In the genomic region with DNA sequence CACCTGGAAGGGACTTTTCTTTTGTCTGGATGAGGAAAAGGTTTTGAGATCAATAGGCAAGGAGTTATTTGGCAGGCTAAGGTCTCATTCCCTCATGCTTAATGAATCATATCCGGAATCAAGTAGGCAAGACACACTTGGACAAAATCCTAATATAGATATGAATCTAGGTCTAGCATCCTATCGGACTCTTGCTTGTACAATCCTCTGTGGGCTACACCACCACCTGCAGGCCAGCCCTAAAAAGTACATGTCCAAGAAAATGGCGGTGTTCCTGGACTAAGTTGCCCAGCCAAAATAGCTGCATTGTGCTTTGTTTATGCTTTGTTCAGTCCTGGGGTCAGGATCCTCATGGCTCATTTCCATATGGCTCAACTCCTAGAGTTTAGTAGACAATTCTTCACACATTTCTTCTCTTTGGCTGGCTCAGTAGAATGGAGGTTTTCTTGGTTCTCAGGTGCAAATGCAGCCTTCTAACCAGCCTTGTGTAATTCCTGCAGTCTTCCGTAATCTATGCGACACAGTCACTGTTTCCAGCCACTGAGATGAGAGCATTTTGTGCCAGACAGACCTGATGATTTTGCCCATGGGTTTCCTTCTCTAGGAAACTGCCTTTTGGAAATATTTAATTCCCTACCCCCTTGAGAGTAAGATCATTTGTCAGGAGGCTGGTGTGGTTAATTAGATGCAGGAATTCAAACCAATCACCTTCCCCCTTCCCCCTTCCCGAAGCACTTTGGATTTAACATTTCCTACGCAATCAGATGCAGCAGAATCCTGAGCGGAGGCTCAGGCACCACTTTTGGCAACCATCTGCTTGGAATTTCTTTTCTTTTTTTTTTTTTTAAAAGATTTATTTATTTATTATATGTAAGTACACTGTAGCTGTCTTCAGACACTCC, we compare ENCODE assay signal across 8 mouse cellular contexts.
DNase-seq lines count a peak whose midpoint lies in the region; ATAC-seq and TF ChIP-seq lines count a peak whose summit lies in the region.

No protein-coding gene starts in this region.

- no peak for TF ChIP-seq POLR2A in cerebellum, adult 2 months (IDR thresholded peaks at IDR 0.05; ENCODE audit: borderline replicate concordance, insufficient read depth, low read length)

- H3K4me1 ChIP-seq in forebrain, embryonic 10.5 days: peaks cover 10% of the 10 kb centered on the region
- peaks cover 5% of the 10 kb centered on the region; the same call in 1 of the 2 replicates for H3K4me1 ChIP-seq in forebrain, embryonic 12.5 days
- no peaks in the 10 kb centered on the region; the same call in 1 of the 2 replicates for H3K4me1 ChIP-seq in cerebellum, adult 2 months (ENCODE audit: control insufficient read depth, insufficient read depth, low read length)

- intact Hi-C loops in gastrocnemius, adult 2 months (cut with DNase I): loop anchor here (1.0 to 5.0 kb wide), 2 partner anchors 80 to 361 kb away; partner anchors contain the start of gene Tcf12

- 0 out of 2 replicates have a peak overlapping the region, but pooled peaks have one; percentile 20 for H3K27ac ChIP-seq in forebrain, embryonic 10.5 days
- no peak overlapping the region for H3K27ac ChIP-seq in forebrain, embryonic 12.5 days
- no peak overlapping the region for H3K27ac ChIP-seq in cerebellum, adult 2 months (ENCODE audit: insufficient read depth, low read length)
- H3K27ac ChIP-seq in gastrocnemius, adult 2 months: no peak overlapping the region

- no peaks in the 10 kb centered on the region for H3K36me3 ChIP-seq in forebrain, embryonic 10.5 days (replicated peaks)
- no peaks in the 10 kb centered on the region for H3K36me3 ChIP-seq in forebrain, embryonic 12.5 days (replicated peaks)

- H3K4me2 ChIP-seq in forebrain, embryonic 12.5 days: no peak overlapping the region

- ATAC-seq in forebrain, embryonic 12.5 days (ENCODE audit: low FRiP score): no peak

- no peak overlapping the region for H3K9ac ChIP-seq in forebrain, embryonic 12.5 days

- H3K4me3 ChIP-seq in forebrain, embryonic 10.5 days: no peak overlapping the region
- no peak overlapping the region for H3K4me3 ChIP-seq in forebrain, embryonic 12.5 days (replicated peaks)
- no peak overlapping the region for H3K4me3 ChIP-seq in cerebellum, adult 2 months (replicated peaks; ENCODE audit: insufficient read depth, low read depth, low read length)
- no peak overlapping the region for H3K4me3 ChIP-seq in gastrocnemius, adult 2 months

- H3K9me3 ChIP-seq in forebrain, embryonic 10.5 days: no peaks in the 10 kb centered on the region; the same call in 1 of the 2 replicates
- no peaks in the 10 kb centered on the region for H3K9me3 ChIP-seq in forebrain, embryonic 12.5 days

- 53% methylated on average over 8 of the region's 8 CpGs for WGBS in forebrain, embryonic 10.5 days
- WGBS in forebrain, embryonic 12.5 days: 43% methylated on average over 8 of the region's 8 CpGs
- 43% methylated on average over 8 of the region's 8 CpGs for WGBS in cerebellum, adult 2 months

- no peaks in the 10 kb centered on the region for H3K27me3 ChIP-seq in forebrain, embryonic 10.5 days (ENCODE audit: poor library complexity, severe bottlenecking)
- no peaks in the 10 kb centered on the region for H3K27me3 ChIP-seq in forebrain, embryonic 12.5 days
- no peaks in the 10 kb centered on the region for H3K27me3 ChIP-seq in cerebellum, adult 2 months (ENCODE audit: control insufficient read depth, insufficient read depth, low read length)

- DNase-seq in forebrain, embryonic 10.5 days (ENCODE audit: extremely low spot score, low spot score): peak; percentile 30
- DNase-seq in ES-CJ7 (ENCODE audit: low read depth, low spot score): peak; percentile 59
- peak; percentile 76 to 81 for DNase-seq in cerebellum, adult 2 months
- DNase-seq in gastrocnemius, adult 2 months: peak; percentile 73
- DNase-seq in kidney, postnatal 36 days: peak; percentile 60 to 83
- DNase-seq in lung, postnatal 14 days: peak; percentile 66
- peak; percentile 42 to 51 for DNase-seq in spleen, postnatal 36 days (ENCODE audit: low spot score in 2 of 2)

- TF ChIP-seq CTCF in cerebellum, adult 2 months (IDR thresholded peaks at IDR 0.05; ENCODE audit: borderline replicate concordance, insufficient read depth, low read depth, low read length): peak; percentile 92
- peak; percentile 93 for TF ChIP-seq CTCF in gastrocnemius, adult 2 months (IDR thresholded peaks at IDR 0.05)
